Mouse (Mus musculus) bone marrow macrophage, adult 2 months (primary cell): ENCODE measurements at regions not wholly inside any gene's neighbourhood (a gene's known extent, or its start where the extent isn't known, plus 50 kb on each side); places are given as distances from the start of the nearest gene placed in this dataset.

ENCODE experiments used
- CTCF ChIP-seq: IDR thresholded peaks from 2 replicates; pipeline ENCODE4 v1.5.1; 2012; ENCODE audit warnings: low read depth, mild to moderate bottlenecking, low read length, moderate library complexity
- POLR2A ChIP-seq: IDR thresholded peaks from 2 replicates; pipeline ENCODE4 v1.6.1; 2012; ENCODE audit warnings: mild to moderate bottlenecking, low read depth, low read length, borderline replicate concordance

GRCm38 (mm10) chr2:61245526-61245925 lies 282.5 kb upstream of the Rbms1 start:
- TF ChIP-seq CTCF (no peak), POLR2A (no peak)
